Mouse (Mus musculus) ES-E14 (cell line): ENCODE measurements around the gene Zbtb45. TPM values are rescaled to one million over a fixed set of nuclear protein-coding genes. Genes with fewer than 3 reads are reported as not detected.

Source experiments
- DNase-seq: peaks from one replicate; pipeline ENCODE4 v3.0.0-alpha.2; 2013; ENCODE audit warnings: low read depth, low spot score
- H3K27ac ChIP-seq: 2 replicates; pipeline ENCODE4 v1.5.1; 2012; ENCODE audit warnings: low read depth, mild to moderate bottlenecking, low read length, moderate library complexity, mixed read lengths; ENCODE audit not compliant: poor library complexity, insufficient read depth, severe bottlenecking
- H3K36me3 ChIP-seq: 2 replicates; pipeline ENCODE4 v1.6.1; 2012; ENCODE audit warnings: mild to moderate bottlenecking, low read length, moderate library complexity, mixed read lengths; ENCODE audit not compliant: control insufficient read depth, poor library complexity, insufficient read depth, severe bottlenecking
- H3K4me1 ChIP-seq, 2 experiments: fragments of 150-350 bp in 1 of 2; sonication (generic) in 1 of 2; 2 replicates each; pipeline ENCODE4 v1.6.1; 2012; ENCODE audit warnings: low read length in 2 of 2, mild to moderate bottlenecking in 1 of 2, mixed read lengths in 1 of 2; ENCODE audit not compliant: control insufficient read depth in 2 of 2, insufficient read depth in 2 of 2, poor library complexity in 1 of 2
- H3K4me3 ChIP-seq, 2 experiments: fragments of 150-350 bp in 1 of 2; sonication (generic) in 1 of 2; 2 replicates each; pipeline ENCODE4 v1.5.1; 2012; ENCODE audit warnings: low read length in 2 of 2, low read depth in 1 of 2, mild to moderate bottlenecking in 1 of 2, mixed read lengths in 1 of 2; ENCODE audit not compliant: insufficient read depth in 1 of 2, poor library complexity in 1 of 2, severe bottlenecking in 1 of 2
- H3K9ac ChIP-seq: 2 replicates; pipeline ENCODE4 v1.6.1; 2012; ENCODE audit warnings: low read depth, mild to moderate bottlenecking, low read length, mixed read lengths; ENCODE audit not compliant: poor library complexity, insufficient read depth, severe bottlenecking
- H3K9me3 ChIP-seq: fragments of 150-350 bp; sonication (generic); 2 replicates; pipeline ENCODE4 v1.6.1; 2012; ENCODE audit warnings: low read depth, mild to moderate bottlenecking, low read length; ENCODE audit not compliant: control insufficient read depth, insufficient read depth
- CHD2 ChIP-seq: IDR thresholded peaks from 2 replicates; pipeline ENCODE4 v1.6.1; 2014; ENCODE audit warnings: mild to moderate bottlenecking, low read depth, low read length, inconsistent platforms
- HCFC1 ChIP-seq: IDR thresholded peaks from 2 replicates; pipeline ENCODE4 v1.6.1; 2012; ENCODE audit warnings: low read length, inconsistent platforms, borderline replicate concordance; ENCODE audit not compliant: insufficient read depth
- MAFK ChIP-seq: IDR thresholded peaks from 2 replicates; pipeline ENCODE4 v1.6.1; 2014; ENCODE audit warnings: mild to moderate bottlenecking, low read depth, low read length, inconsistent platforms; ENCODE audit not compliant: insufficient read depth
- ZC3H11A ChIP-seq: IDR thresholded peaks from 2 replicates; pipeline ENCODE4 v1.6.1; 2012; ENCODE audit warnings: low read depth, mild to moderate bottlenecking, inconsistent platforms, low read length, borderline replicate concordance
- ZNF384 ChIP-seq: IDR thresholded peaks from 2 replicates; pipeline ENCODE4 v1.6.1; 2012; ENCODE audit warnings: low read depth, low read length, inconsistent platforms
- in situ Hi-C, 2 experiments: fragments of 600-800 bp; cut with MboI; formaldehyde crosslinking; loops; one replicate each; pipeline ENCODE4 v1.15.1; 2025; ENCODE audit warnings: low sequenced_read_pairs in 2 of 2, inconsistent platforms in 1 of 2; ENCODE audit not compliant: unreplicated experiment in 2 of 2
- total RNA-seq: library from RNA; depleted of rRNA; stranded (reverse); fragments of 300-350 nt; gene quantifications from 2 replicates; pipeline ENCODE4 v1.2.3, GENCODE M21; 2012

The Zbtb45 gene
- total RNA-seq, 1 experiment: 26.7 TPM

DNA sequence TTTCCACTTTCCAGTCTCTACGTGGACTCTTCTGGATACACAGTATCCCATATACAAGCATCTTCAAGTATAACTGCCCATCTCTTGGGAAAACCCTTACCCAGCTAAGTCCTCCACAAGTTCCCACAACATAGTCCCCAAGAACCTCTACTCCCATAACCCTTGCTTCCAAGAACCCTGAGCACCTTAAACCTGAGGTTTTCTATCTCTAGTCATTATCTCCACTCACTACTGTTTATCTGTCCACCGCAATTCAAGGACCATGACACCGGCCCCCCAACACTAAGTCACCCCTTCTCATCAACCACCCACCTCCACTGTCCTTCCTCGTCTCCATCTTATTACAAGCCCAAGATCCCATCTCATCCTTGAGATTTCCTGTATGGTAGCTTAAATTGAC, 27.0 kb upstream of the Zbtb45 start:
- peak overlapping the region; percentile 85 to 92 for H3K4me3 ChIP-seq
- H3K9me3 ChIP-seq: no peaks in the 10 kb centered on the region
- H3K9ac ChIP-seq: peak overlapping the region; percentile 97
- in situ Hi-C loops: no loop called here
- H3K36me3 ChIP-seq: peaks cover 23% of the 10 kb centered on the region
- no peak for DNase-seq
- peaks cover 0 to 12% of the 10 kb centered on the region in 2 experiments; a peak in 2 of 4 replicates for H3K4me1 ChIP-seq
- H3K27ac ChIP-seq: no peak overlapping the region; the same call in 1 of the 2 replicates
- TF ChIP-seq MAFK: no peak
- TF ChIP-seq HCFC1: no peak
- no peak for TF ChIP-seq ZNF384
- no peak for TF ChIP-seq CHD2
- TF ChIP-seq ZC3H11A: no peak

DNA sequence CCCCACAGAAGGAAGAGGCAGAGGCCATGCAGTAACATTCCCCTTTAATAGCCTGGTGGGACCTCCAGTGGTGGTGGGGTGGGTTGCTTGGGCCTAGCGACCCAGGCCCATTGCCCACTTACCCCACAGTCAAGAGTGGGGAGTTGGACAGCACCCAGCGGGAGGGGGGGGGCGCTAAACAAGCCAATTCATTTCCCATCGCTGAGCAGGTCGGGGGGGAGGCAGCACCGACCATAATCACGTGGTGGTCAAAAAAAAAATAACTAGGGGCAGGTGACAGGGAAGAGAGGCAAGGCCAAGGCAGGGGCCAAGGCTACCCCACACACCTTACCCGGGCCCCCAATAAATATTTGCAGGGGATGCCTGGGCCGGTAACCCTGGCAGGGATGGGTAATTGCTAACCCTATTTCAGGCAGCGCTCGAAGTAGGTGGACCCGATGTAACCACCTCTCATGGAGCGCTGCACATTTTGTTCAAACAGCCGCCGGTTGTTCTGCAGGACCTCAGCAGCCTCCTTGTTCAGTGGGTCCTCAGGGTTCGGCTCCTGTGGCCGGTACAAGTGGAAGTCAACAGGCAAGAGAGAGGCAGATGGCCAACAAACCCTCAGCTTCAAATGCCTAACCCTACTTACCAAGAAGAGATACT, 25.5 kb upstream of the Zbtb45 start:
- Histone ChIP-seq H3K36me3 (peaks cover 32% of the 10 kb centered on the region), H3K9ac (peak overlapping the region; percentile 65; the same call in 1 of the 2 replicates), H3K4me3 (peak overlapping the region; percentile 6 to 33; a peak in 2 of 4 replicates), H3K27ac (peak overlapping the region; percentile 38), H3K9me3 (no peaks in the 10 kb centered on the region), H3K4me1 (peaks cover 0 to 10% of the 10 kb centered on the region in 2 experiments; a peak in 2 of 4 replicates)
- no peak for DNase-seq
- TF ChIP-seq ZNF384 (no peak), CHD2 (no peak), MAFK (no peak), HCFC1 (no peak), ZC3H11A (no peak)
- in situ Hi-C loops: no loop called here

DNA sequence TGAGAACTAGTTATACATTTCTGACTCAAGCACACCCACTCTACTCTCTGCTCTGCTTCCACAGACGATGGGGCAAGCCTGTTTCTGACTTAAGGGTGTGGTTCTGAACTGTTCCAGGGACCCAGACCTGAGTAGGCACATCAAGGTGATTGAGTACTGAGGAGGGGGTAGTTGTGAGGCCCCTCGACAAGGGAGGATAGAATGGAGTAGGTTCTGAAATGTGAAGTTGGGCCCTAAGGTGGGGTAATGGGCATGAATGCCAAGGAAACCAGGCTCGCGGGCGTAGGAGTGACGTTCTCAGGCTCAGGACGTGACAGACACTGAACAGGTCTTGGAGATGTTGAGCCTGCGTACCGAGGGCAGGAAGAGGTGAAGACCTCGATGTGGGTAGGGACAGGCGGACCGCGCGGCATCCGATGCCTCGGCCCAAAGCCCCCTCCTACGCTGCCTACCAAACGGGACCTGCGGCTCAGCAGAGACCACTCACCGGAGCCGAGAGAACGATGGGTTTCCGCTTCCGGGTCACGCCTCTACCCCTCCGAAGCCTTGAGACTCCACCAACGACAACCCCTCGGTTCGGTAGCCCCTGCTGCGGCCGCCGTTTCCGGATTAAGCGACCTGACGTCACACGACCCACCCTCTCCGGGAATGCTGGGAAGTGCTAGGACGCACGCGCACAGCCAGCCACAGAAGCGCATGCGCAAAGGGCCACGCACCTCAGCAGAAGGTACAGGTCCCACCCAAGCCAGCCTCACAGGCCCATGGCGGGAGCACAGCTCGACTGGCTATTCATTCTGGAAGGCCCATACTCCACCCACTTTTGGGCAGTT, 24.5 kb upstream of the Zbtb45 start, which contains the start of gene Chmp2a:
Gene Chmp2a, minus strand, starts transcription at position 660 of the 830 bp plus-strand sequence.
- no peaks in the 10 kb centered on the region for H3K9me3 ChIP-seq
- TF ChIP-seq HCFC1: peak; percentile 64; the same call in 1 of the 2 replicates
- no peak for TF ChIP-seq ZNF384
- 0 out of 2 replicates have a peak, but pooled peaks have one; percentile 44 for TF ChIP-seq CHD2
- H3K4me3 ChIP-seq: peak within 1 kb of the TSS; percentile 58 to 71
- peak; percentile 97 for DNase-seq
- peaks cover 0 to 13% of the 10 kb centered on the region in 2 experiments; a peak in 2 of 4 replicates for H3K4me1 ChIP-seq
- peak within 1 kb of the TSS; percentile 80 for H3K9ac ChIP-seq
- in situ Hi-C loops: no loop called here
- peaks cover 42% of the 10 kb centered on the region for H3K36me3 ChIP-seq
- H3K27ac ChIP-seq: peak within 1 kb of the TSS; percentile 95

DNA sequence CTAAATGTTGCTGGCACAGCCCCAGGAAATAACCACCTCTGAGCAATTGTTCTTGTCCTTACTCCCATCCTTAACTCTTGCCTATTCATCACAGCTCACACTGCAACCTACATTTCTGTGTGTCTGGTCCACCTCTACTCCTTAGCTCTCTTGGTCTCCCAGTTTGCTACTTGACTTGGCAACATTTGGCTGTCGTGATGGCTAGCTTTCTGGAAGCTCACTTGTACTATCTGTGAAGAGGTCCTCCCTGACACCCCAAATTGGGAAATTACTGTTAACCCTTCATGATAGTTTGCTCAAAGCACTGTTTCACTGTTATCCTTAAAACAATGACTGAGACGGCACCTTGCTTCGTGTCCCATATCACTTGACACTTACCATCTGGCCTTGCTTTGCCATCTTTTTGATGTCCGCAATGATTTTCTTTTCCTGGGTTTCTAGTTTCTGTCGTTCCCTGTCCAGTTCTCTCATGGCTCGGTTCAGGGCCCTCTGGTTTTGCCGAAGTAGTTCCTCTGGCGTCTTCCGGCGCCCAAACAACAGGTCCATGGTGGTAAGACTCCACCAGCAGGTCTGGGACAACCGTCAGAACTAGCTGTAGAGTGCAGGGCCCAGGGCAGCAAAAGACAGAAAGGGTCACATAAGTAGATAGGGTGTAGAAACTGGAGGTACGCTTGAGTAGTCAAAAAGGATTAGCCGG, 23.8 kb upstream of the Zbtb45 start:
- H3K4me3 ChIP-seq: peak overlapping the region; percentile 58 to 71
- H3K4me1 ChIP-seq: peaks cover 0 to 10% of the 10 kb centered on the region in 2 experiments; a peak in 2 of 4 replicates
- TF ChIP-seq CHD2: no peak
- no peak for TF ChIP-seq HCFC1
- H3K9ac ChIP-seq: peak overlapping the region; percentile 80
- H3K27ac ChIP-seq: peak overlapping the region; percentile 95
- H3K9me3 ChIP-seq: no peaks in the 10 kb centered on the region
- peaks cover 50% of the 10 kb centered on the region for H3K36me3 ChIP-seq
- no peak for DNase-seq
- in situ Hi-C loops: no loop called here
